Mouse (Mus musculus) ES-E14 (cell line): ENCODE data around the gene Prep.

ENCODE experiments used
- CHD2 ChIP-seq: IDR thresholded peaks from 2 replicates; pipeline ENCODE4 v1.6.1; 2014; ENCODE audit warnings: mild to moderate bottlenecking, low read depth, low read length, inconsistent platforms
- ZC3H11A ChIP-seq: IDR thresholded peaks from 2 replicates; pipeline ENCODE4 v1.6.1; 2012; ENCODE audit warnings: low read depth, mild to moderate bottlenecking, inconsistent platforms, low read length, borderline replicate concordance
- ZNF384 ChIP-seq: IDR thresholded peaks from 2 replicates; pipeline ENCODE4 v1.6.1; 2012; ENCODE audit warnings: low read depth, low read length, inconsistent platforms

GRCm38 (mm10) chr10:45098751-45099150, 31.7 kb downstream of the Prep start:
- TF ChIP-seq ZNF384: no peak
- TF ChIP-seq CHD2: no peak
- no peak for TF ChIP-seq ZC3H11A
